Mouse (Mus musculus): ENCODE measurements around the gene Tgfbrap1.

DNA sequence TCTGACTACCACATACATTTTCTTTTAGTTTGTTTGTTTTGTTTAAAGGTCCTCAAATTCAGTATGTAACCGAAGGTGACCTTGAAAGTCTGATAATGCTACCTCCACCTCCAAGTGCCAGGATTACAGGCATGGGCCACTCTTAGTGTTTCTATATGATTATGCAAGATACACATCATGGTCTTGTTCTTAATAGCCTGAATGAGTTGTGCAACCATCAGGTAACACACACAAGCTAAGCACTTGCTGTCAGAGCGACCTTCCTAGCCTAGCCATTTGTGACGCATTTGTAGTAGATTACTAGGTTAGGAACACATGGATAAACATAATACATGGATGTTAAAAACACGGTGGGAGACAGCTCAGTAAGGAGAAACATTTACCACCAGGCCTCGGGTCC, 15.5 kb downstream of the Tgfbrap1 start:
- no peak for TF ChIP-seq CTCF (IDR thresholded peaks at IDR 0.05; ENCODE audit: low read depth, low read length)
- TF ChIP-seq GATA1 (IDR thresholded peaks at IDR 0.05; ENCODE audit: borderline replicate concordance, low read length) = no peak
- TF ChIP-seq TAL1 (conservative IDR thresholded peaks at IDR 0.05; ENCODE audit: low read depth, low read length) = no peak
